Mouse (Mus musculus) left cerebral cortex, postnatal 36 days (tissue): ENCODE results near the gene Dnajc5g. TPM values are rescaled to one million over a fixed set of nuclear protein-coding genes. Genes with fewer than 3 reads are reported as not detected.

Experiments used
- total RNA-seq, 2 experiments: library from RNA; stranded (reverse); gene quantifications; 2 replicates each; pipeline ENCODE4 v1.2.3; 2021

Gene Dnajc5g
- total RNA-seq, 2 experiments from 2014 or later: not detected

Other genes with a start within 250 kb of the Dnajc5g start
- gene Tmem214, start 238.3 kb upstream of the Dnajc5g start, total RNA-seq: 10 to 100 TPM; 51.9 to 79.5 TPM
- 10 to 100 TPM; 13.5 to 20.2 TPM for gene Agbl5, start 217.6 kb upstream of the Dnajc5g start, total RNA-seq
- 10 to 100 TPM; 82.6 to 97.0 TPM for gene Ost4, start 198.5 kb upstream of the Dnajc5g start, total RNA-seq
- 1 to 10 TPM; 1.7 to 5.1 TPM for gene Emilin1, start 192.9 kb upstream of the Dnajc5g start, total RNA-seq
- 10 to 100 TPM; 14.4 TPM for gene Khk, start 184.9 kb upstream of the Dnajc5g start, total RNA-seq
- gene Cgref1, start 160.7 kb upstream of the Dnajc5g start, total RNA-seq: 10 to 100 TPM; 26.1 to 26.4 TPM
- gene Preb, start 145.9 kb upstream of the Dnajc5g start, total RNA-seq: 100 to 1,000 TPM; 121 to 128 TPM
- gene Tcf23, start 137.6 kb upstream of the Dnajc5g start, total RNA-seq: under 1 TPM; 0.15 to 0.27 TPM
- gene Atraid, start 58.0 kb upstream of the Dnajc5g start, total RNA-seq: 10 to 100 TPM; 74.3 to 75.8 TPM
- 10 to 100 TPM; 14.4 to 17.9 TPM for gene Slc5a6, start 57.4 kb upstream of the Dnajc5g start, total RNA-seq
- gene Cad, start 51.5 kb upstream of the Dnajc5g start, total RNA-seq: 10 to 100 TPM; 18.1 to 21.8 TPM
- gene Slc30a3, start 2.0 kb downstream of the Dnajc5g start, total RNA-seq: 100 to 1,000 TPM; 155 to 159 TPM
- 1 to 10 TPM; 1.4 to 2.8 TPM for gene Trim54, start 10.4 kb downstream of the Dnajc5g start, total RNA-seq
- gene Ucn, start 32.5 kb downstream of the Dnajc5g start, total RNA-seq: 1 to 10 TPM in 1 of 2 experiments, not detected in 1; 2.4 TPM
- 10 to 100 TPM; 46.2 to 50.8 TPM for gene Mpv17, start 48.0 kb downstream of the Dnajc5g start, total RNA-seq
- gene Gm29609, start 73.6 kb downstream of the Dnajc5g start, total RNA-seq: 1 to 10 TPM; 2.0 to 5.1 TPM
- gene Gtf3c2, start 73.9 kb downstream of the Dnajc5g start, total RNA-seq: 10 to 100 TPM; 48.0 to 73.7 TPM
- 10 to 100 TPM; 78.9 to 84.4 TPM for gene Snx17, start 86.9 kb downstream of the Dnajc5g start, total RNA-seq
- 10 to 100 TPM; 36.2 to 41.1 TPM for gene Eif2b4, start 87.1 kb downstream of the Dnajc5g start, total RNA-seq
- gene Zfp513, start 96.0 kb downstream of the Dnajc5g start, total RNA-seq: 10 to 100 TPM; 26.8 to 29.3 TPM
- gene Ppm1g, start 114.4 kb downstream of the Dnajc5g start, total RNA-seq: 10 to 100 TPM; 70.2 to 71.8 TPM
- gene Nrbp1, start 134.6 kb downstream of the Dnajc5g start, total RNA-seq: 10 to 100 TPM; 77.9 to 80.9 TPM
- gene Gm9970, start 134.9 kb downstream of the Dnajc5g start, total RNA-seq: not detected
- gene Krtcap3, start 145.4 kb downstream of the Dnajc5g start, total RNA-seq: 1 to 10 TPM; 2.2 to 4.0 TPM
- gene Ift172, start 184.8 kb downstream of the Dnajc5g start, total RNA-seq: 100 to 1,000 TPM in 1 of 2 experiments, 10 to 100 TPM in 1; 78.3 to 102 TPM
- 100 to 1,000 TPM; 147 to 162 TPM for gene Fndc4, start 189.8 kb downstream of the Dnajc5g start, total RNA-seq
- gene Gckr, start 191.2 kb downstream of the Dnajc5g start, total RNA-seq: under 1 TPM in 1 of 2 experiments, not detected in 1; 0.25 TPM